Mouse (Mus musculus): ENCODE results near the gene Sept8.

Gene Sept8

GRCm38 (mm10) chr11:53519207-53520121 is at the start of gene Sept8:
Gene Sept8, plus strand, starts transcription at chr11:53519257.
- peak; percentile 69 for DNase-seq (ENCODE audit: low read depth, low spot score)

GRCm38 (mm10) chr11:53469294-53469967 is 49.6 kb upstream of the Sept8 start:
- DNase-seq (ENCODE audit: low read depth, low spot score) = no peak

DNA sequence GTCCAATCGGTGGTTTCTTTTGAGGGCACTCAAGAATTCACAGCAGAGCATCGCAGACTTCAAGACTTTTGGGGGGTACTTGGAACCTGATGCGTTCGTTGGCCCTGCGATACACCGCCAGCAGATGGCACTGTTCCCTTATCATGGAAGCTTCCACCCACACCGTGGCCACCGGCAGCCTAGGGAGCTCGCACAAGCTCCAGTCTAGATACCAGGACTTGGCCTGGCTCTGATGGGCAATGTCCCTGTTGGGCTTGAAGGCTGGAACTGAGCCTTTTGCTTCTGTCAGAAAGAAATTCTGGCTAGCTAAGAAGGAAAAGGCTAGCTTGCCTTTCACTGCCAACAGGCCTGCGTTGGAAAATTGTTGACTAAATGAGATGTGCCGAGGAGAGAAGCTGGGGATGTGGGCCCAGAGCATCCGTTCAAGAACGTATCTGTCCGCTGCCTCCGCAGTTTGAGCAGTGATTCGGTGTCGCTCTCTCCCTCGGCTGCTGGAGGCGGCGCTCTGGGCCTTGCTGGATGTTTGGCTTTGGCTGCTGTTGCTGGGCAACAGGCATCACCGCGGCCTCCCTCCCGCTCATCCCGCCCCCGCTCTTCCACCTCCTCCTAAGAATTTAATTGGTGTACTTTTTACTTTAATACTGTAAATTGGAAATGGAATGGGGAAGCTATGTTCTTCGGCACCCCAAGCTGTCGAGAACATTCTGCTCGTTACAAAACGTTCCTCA is 48.9 kb upstream of the Sept8 start, which contains the start of gene Gm9837:
Gm9837 (minus strand) TSS at position 512 of the 728 bp plus-strand sequence.
- peak; percentile 83 for DNase-seq (ENCODE audit: low read depth, low spot score)

DNA sequence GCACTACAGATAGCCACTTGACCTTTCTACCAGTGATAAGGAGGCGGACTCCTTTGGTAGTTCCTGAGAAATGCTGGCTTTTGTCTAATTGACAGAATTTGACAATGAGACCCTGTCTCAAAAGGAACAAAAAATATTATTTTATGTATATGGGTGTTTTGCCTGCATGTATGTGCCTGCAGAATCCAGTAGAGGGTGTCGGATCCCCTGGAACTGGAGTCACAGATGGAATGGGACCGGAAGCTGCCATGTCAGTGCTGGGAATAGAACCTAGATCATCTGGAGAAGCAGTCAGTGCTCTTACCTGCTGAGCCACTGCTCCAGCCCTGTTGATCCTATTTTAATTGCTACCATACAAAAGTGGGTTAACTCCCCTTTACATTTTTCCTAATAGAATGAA is 46.3 kb upstream of the Sept8 start:
- no peak for DNase-seq (ENCODE audit: low read depth, low spot score)

DNA sequence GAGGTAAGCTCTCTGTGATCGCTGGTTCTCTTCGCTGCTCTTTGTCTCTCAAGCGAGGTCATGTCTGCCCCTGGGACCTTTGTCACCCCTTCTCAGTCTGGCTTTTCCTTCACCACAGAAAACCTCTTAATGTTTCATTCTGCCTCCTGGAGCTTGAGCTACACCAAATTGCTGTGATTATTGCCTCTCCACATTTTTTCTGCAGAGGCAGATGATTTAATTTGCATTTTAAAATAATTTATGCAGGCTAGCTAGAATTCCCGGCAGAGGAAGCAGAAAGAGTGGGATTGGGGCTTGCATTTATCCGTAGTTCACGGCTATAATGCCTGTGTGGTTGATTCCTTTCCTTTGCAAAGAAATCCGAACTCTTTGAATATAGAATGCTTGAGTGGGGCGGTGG is 43.4 kb upstream of the Sept8 start:
- DNase-seq (ENCODE audit: low read depth, low spot score) = no peak

GRCm38 (mm10) chr11:53477833-53478232 is 41.2 kb upstream of the Sept8 start:
- DNase-seq (ENCODE audit: low read depth, low spot score) = no peak

- no peak for DNase-seq (ENCODE audit: low read depth, low spot score)
Measured at GRCm38 (mm10) chr11:53478383-53479170, 40.5 kb upstream of the Sept8 start.

DNA sequence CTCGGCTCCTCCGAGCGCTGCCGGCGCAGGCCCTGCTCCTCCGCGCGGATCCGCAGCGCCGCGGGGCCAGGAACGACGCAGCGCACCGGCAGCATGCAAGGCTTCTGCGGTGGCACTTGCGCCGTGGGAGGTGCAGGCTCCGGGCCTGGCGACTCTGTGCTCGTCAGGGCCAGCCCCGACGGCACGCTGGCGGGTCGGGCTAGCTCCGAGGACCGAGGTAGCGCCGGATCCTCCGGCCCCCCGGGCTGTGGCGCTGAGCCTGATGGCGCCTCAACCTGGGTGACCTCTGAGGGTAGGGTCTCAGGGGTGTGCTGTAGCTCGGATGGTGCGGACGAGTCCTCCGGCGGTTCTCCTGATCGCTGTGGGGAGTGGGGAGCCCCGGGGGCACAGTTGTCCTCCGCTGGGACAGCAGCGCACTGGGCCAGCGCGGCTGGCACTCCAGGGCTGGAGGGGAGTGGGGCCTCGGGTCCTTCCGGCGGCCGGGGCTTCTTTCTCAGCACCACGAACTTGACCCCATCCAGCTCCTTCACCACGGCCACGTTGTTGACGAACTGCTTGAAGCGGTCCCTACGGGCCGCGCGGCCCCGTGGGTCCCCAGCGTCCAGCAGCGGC is 39.8 kb upstream of the Sept8 start:
- peak; percentile 9 for DNase-seq (ENCODE audit: low read depth, low spot score)

DNA sequence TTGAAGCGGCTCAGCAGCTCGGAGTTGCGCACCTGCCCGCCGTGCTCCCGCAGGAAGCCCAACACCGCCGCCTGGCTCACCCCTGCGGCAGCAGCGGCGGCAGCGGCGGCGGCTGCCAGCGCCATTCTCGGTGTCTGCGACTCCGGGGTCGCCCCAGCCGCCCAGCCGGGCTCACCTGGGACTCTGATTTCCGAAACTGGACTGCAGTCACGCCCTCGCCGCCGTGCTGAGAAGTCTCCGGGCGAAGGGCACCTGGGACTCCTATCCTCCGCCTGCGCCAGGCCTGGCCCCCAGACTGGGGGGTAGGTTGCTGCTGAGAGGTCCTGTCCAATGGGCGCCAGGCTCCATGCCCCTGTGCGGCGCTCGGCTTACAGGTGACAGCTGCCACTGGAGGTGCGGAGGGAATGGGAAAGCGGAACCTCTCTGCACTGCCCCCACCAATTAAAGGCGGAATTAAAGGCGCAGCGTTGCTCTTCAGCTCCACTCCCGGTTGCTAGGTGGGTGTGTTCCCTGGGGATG is 39.2 kb upstream of the Sept8 start, which contains the start of the genes Gm9945 and Sowaha:
Gm9945 (plus strand) TSS at position 384 of the 519 bp plus-strand sequence.
Sowaha (minus strand) TSS at position 492 of the 519 bp plus-strand sequence.
- DNase-seq (ENCODE audit: low read depth, low spot score) = peak; percentile 17

DNA sequence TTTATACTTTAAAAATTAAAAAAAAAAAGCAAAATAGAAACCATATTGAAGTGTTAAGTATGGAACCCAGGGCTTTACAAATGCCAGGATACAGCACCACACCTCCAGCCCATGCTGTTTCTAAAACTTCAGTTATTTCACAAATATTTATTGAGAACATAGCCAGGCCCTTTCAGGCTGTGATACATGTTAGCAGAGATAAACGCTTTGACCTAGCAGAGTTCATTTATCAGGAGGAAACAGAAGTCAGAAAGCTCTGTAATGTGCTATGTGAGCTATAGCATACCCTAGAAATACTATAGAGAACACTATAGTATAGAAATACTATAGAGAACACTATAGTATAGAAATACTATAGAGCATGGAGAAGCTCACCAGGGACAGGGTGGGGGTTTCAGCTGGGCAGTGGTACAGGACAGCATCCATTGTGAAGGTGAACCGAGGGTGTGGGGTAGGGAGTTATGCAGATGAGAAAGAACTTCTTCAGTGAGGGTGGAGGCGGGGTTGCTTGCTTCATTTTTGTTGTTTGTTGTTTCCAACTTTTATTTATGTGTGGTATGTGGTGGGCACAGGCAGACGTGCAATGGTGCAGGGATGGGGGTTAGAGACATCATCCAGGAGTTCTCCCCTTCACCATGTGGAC is 37.8 kb upstream of the Sept8 start:
- DNase-seq (ENCODE audit: low read depth, low spot score) = no peak

GRCm38 (mm10) chr11:53483159-53483891 is 35.7 kb upstream of the Sept8 start:
- DNase-seq (ENCODE audit: low read depth, low spot score) = no peak

- no peak for DNase-seq (ENCODE audit: low read depth, low spot score)
Measured at GRCm38 (mm10) chr11:53485719-53486118, 33.3 kb upstream of the Sept8 start.

DNA sequence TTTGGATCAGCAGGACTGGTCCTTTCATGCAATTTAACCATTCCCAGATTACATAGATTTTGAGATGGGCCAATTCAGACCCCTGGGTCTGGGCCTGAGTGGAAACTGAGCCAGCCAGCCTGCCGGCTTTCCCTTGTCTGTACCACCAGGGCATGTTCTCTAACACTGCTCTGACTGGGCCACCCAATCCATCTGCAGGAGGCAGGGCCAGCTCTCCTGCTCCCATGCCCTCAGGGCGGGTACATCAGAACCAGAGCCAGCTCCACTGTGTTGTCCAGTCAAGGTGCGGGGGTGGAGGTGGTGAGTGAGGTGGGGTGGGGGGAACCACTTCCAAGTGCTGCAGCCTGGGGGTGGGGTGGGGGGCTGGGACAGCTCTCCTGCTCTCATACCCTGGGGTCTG is 32.7 kb upstream of the Sept8 start:
- no peak for DNase-seq (ENCODE audit: low read depth, low spot score)

GRCm38 (mm10) chr11:53486822-53487594 is 32.0 kb upstream of the Sept8 start:
- DNase-seq (ENCODE audit: low read depth, low spot score) = peak; percentile 16

DNA sequence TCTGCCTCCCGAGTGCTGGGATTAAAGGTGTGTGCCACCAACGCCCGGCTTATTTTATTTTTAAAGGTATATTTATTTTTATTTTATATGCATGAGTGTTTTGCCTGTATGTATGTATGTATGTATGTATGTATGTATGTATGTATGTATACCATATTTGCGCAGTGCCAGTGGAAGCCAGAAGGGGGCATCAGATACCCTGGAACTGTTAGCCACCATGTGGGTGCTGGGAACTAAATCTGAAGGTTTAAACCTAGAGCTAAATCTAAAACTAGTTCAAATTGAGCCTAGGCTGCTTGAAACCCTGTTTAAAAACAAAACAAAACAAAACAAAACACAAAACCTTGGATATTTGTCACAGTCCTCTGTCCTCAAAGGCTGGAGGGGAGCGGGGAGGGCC is 30.1 kb upstream of the Sept8 start:
- no peak for DNase-seq (ENCODE audit: low read depth, low spot score)

DNA sequence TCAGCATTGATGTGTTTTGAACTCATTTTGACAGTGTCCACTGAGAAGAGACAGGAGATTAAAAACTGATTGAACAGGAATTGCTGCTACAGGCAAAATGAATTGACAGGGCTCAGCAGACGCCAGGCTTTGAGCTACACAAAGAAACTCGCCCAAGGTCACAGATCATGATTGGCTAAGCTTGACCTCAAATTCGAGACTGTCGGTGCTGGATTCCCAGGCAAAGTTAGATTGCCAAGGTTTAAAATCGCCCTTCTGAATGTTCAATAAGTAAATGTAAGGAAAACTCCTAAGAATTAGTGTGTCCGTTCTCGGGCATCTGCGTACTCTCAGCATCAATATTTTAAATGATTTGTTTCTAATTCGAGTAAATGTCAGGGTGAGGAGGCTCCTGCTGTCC is 29.6 kb upstream of the Sept8 start:
- DNase-seq (ENCODE audit: low read depth, low spot score) = no peak

- DNase-seq (ENCODE audit: low read depth, low spot score) = no peak
Measured at GRCm38 (mm10) chr11:53491954-53492401, 27.1 kb upstream of the Sept8 start.

- DNase-seq (ENCODE audit: low read depth, low spot score) = no peak
Measured at GRCm38 (mm10) chr11:53493243-53493955, 25.7 kb upstream of the Sept8 start.
